Mouse (Mus musculus) embryo, embryonic 9.5 days (tissue): ENCODE data around the gene Mgll.

ENCODE experiments used
- DNase-seq: peaks from one replicate; pipeline ENCODE4 v3.0.0-alpha.2; 2017; ENCODE audit errors: extremely low spot score

Gene Mgll

DNA sequence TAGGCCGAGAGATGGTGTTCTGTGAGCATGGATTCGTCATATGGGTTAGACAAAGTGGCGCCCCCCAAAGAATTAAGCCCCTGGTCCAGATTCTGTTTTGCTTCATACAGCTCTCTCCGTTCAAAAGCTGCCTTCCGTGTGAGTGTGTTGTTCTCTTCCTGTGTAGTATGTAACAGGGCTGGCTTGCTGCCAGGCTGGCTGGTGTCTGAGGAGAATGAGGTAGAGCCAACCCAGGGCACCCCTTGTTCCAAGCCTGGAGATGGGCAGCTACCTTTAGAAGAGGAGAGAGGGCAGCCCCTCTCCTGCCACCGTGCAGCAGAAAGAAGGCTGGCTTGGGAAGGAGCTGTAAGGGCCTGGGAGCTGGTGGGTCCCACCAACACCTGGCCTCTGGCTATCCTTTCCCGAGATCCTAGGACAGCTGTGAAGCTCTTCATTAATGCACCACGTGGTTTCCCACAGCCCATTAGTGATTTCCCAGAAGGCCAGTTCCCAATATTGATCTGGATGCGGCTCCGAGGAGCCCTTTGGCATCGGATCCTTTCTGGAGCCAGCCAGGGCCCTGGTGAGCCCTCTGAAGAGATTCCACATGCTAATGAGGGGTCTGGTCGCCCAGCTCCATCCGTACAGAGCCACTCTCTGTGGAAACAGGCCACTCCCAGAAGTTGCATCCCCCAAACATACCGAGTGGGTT lies 19.5 kb downstream of the Mgll start:
- no peak for DNase-seq

DNA sequence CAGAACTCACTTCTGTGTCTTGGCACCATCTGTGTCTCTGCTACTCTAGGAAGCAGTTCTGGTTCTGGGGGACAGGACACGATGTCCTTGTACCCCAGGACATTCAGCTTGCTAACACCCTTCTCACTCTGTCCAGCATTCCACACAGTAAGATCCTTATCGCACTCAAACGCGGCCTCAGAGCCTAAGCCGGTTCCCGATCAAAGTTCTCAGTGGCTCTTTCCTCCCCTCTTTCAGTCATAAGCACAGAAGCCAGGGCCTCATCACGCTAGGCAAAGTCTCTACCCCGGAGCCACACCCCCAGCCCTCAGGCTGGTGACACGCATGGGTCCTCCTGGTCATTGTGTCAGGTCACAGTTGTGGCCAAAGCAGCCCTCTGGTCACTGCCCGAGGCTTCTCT lies 20.8 kb downstream of the Mgll start:
- DNase-seq, result no peak

DNA sequence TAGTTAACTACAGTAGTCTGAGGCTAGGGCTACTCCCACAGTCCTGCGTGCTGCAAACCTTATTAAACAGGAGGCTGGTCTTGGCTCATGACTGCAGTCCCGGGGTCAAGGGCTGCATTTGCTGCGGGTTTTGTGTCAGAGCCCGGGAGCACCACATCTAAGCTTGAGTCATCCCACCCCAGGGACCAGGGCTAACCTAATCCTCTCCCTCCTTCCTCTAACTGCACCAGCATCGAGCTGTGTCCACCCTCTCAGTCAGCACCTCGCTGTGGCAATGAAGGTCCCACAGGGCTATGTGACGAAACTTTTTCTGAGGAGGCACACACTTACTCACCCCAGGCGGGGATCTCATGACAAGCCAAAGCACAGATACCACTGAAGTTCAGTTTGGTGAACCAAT lies 22.1 kb downstream of the Mgll start:
- DNase-seq, result no peak

GRCm38 (mm10) chr6:88747296-88748040 lies 23.3 kb downstream of the Mgll start:
- no peak for DNase-seq

DNA sequence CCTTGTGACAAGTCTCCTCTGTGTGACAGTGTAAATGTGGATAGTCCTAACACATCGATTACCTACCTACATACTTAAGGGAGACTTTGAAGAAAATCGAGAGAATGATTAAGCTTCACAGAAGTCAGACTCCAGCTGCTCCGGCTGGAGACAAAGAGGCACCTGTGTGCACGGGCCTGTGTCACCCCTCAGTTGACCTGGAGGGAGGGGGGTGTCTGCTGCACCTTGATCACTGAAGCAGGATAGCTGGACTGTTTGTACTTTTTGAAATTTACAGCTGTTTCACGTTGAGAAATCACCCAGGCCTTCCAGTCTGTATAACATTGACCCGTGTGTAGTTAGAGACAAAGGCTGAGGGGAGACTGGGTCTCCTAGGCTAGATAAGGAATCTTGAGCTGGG lies 26.7 kb downstream of the Mgll start:
- DNase-seq, result no peak

DNA sequence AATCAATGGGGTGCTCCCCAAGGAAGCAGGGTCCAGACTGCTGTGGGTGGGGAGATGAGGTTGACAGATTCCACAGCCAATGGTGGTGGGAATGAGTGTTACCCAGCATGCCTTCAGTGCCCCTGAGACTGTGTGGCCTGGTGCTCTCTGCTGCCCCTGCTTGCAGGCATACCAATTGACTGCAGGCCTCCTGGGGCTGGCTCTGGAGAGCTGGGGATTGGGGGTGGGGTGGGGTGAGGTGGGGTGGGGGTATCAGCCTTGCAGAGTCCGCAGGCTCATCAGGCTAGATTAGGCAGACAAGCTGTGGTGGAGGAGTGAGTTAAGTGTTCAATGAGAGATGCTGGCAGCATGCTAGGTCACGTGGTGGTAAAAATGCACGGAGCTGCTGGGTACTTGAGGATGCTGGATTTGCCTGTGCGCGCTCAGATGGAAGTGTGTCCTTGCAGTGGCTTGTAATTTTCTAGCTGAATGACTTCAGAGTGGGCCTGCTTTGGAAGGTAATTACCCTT lies 28.6 kb downstream of the Mgll start:
- no peak for DNase-seq

DNA sequence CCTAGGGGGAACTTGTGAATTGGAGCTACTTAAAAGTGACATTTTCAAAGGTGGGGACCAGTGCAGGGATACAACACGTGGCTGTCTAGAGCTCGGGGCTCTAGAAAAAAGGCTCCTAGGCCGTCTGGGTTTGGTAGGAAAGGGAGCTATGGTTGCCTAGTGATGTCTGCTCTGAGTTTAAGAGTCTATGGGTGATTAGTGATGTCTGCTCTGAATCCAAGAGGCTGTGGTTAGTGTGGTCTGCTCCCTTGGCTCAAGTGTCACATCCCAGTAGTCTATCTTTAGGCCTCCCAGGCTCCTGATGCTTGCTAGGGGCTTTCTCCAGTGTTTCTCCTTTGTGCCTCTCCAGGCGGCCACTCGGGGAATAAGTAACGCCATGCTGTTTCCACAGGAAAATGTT lies 29.4 kb downstream of the Mgll start:
- no peak for DNase-seq

- no peak for DNase-seq
These were observed 32.8 kb downstream of the Mgll start for GRCm38 (mm10) chr6:88756992-88757391.

GRCm38 (mm10) chr6:88758074-88758473 lies 33.9 kb downstream of the Mgll start:
- DNase-seq, result no peak

- no peak for DNase-seq
These were observed 34.6 kb downstream of the Mgll start for GRCm38 (mm10) chr6:88758568-88759522.

GRCm38 (mm10) chr6:88759793-88760453 lies 35.7 kb downstream of the Mgll start:
- DNase-seq, result no peak

- DNase-seq, result no peak
These were observed 36.9 kb downstream of the Mgll start for GRCm38 (mm10) chr6:88760935-88761635.

DNA sequence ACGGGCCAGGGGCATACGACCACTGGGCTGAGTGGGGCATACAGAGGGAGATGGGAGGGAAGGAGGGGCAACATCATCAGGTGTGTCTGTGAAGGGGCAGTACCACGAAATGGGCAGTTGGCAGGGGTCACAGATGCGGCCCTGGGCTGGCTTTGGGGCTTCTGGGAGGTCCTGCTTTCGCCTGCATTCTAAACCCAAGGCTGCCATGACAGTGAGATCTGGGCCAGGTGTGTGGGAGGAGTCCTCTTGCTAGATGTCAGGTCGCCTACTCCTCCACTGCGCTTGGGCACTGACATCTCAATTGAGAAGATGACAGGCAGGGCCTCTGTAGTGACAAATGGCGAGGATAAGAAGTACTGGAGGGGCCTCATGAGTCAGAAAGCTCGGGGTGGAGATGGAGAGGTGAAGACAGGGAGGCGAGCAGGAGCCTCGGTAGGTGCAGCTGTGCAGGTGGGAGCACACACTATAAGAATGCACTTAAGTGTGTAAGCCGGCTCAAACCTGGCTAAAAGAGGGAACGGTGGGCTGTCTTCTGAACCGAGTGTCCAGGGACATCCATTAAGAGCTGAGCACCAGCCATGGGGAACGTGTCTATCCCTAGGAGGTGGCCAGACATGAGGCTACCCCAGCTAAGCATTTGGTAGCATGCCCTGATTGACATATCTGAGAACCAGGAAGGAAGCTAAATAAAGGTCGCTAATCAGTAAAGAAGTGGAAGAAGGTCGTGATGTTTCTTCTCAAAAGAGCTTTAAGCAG lies 37.6 kb downstream of the Mgll start:
- no peak for DNase-seq

- DNase-seq, result no peak
These were observed 38.4 kb downstream of the Mgll start for GRCm38 (mm10) chr6:88762440-88763196.

DNA sequence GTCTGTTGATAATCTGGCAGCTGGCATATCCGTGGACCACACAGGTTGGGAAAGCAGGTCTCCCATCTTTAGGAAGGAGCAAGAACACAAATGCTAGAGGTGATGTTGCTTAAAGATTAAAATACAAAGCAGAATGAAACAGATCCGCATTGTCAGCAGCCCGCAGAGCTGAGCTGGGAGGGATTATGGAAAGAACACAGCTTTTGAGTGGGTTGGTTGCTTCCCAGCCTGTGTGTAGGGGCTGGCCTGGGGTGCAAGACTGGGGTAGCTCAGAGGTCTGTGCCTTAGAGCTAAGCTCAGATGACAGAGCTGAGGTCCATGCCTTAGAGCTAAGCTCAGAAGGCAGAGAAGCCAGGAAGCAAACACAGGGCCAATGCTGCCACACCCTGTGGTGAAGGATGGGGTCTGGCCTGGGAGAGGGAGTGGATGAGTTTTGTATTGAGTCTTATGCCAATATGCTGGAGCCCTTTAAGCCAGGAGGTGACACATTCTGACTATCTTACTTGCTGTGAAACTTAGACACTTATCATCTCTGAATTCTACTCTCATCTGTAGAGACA lies 39.4 kb downstream of the Mgll start:
- DNase-seq, result no peak

GRCm38 (mm10) chr6:88764281-88764680 lies 40.1 kb downstream of the Mgll start:
- no peak for DNase-seq

- DNase-seq, result no peak
These were observed 43.5 kb downstream of the Mgll start for GRCm38 (mm10) chr6:88767740-88768139.

DNA sequence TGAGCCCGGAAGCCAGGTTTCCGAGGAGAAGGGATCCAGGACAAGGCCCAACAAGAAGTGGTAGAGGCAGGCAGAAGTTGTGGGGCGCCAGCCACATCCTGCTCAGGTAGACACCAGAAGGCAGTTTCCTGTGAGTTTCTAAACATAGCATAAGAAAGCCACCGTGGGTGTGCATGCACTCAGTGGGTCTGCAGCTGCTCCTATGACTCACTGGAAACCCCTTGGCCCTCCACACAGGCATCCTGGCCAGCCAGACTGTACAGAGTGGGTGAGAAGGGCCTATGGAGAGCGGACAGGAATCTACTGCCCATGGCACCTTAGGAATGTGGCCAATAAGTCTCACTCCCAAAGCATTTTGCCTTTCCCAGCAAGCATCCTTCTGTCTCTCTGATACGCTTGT lies 45.5 kb downstream of the Mgll start:
- DNase-seq, result no peak

- DNase-seq, result no peak
These were observed 46.2 kb downstream of the Mgll start for GRCm38 (mm10) chr6:88770300-88770904.
